Mouse (Mus musculus) kidney, adult 2 months (tissue): ENCODE results near the gene Ap3d1. TPM values are rescaled to one million over a fixed set of nuclear protein-coding genes. Genes with fewer than 3 reads are reported as not detected.

Experiments
- DNase-seq: peaks from one replicate; pipeline ENCODE4 v3.0.0; 2021
- H3K27ac ChIP-seq: fragments of 200-500 bp; 2 replicates; pipeline ENCODE4 v1.5.1; 2012; ENCODE audit warnings: low read depth, low read length, control low read depth, inconsistent platforms; ENCODE audit not compliant: insufficient read depth
- H3K27me3 ChIP-seq: fragments of 200-500 bp; replicated peaks from 2 replicates; pipeline ENCODE4 v1.6.1; 2012; ENCODE audit warnings: mild to moderate bottlenecking, moderate library complexity, low read length, inconsistent platforms; ENCODE audit not compliant: control insufficient read depth, insufficient read depth
- H3K36me3 ChIP-seq: fragments of 200-500 bp; 2 replicates; pipeline ENCODE4 v1.6.1; 2012; ENCODE audit warnings: mild to moderate bottlenecking, moderate library complexity, low read length, inconsistent platforms; ENCODE audit not compliant: control insufficient read depth, insufficient read depth
- H3K4me1 ChIP-seq: fragments of 200-500 bp; 2 replicates; pipeline ENCODE4 v1.6.1; 2011; ENCODE audit warnings: low read length; ENCODE audit not compliant: control insufficient read depth, insufficient read depth
- H3K4me3 ChIP-seq: fragments of 200-500 bp; 2 replicates; pipeline ENCODE4 v1.5.1; 2011; ENCODE audit warnings: mild to moderate bottlenecking, low read depth, low read length, control low read depth; ENCODE audit not compliant: insufficient read depth
- CTCF ChIP-seq: fragments of 200-500 bp; conservative IDR thresholded peaks from 2 replicates; pipeline ENCODE4 v1.5.1; 2011; ENCODE audit warnings: low read depth, mild to moderate bottlenecking, control low read depth, low read length, moderate library complexity, mixed read lengths; ENCODE audit not compliant: insufficient read depth, insufficient read length
- POLR2A ChIP-seq: fragments of 200-500 bp; IDR thresholded peaks from one replicate; pipeline ENCODE4 v1.6.1; 2011; ENCODE audit warnings: low read depth, low read length, control low read depth
- WGBS: fragments of 180-500 bp; shearing (Covaris S2); methylation state at CpG from one replicate; pipeline ENCODE4 v1.1.7; 2018; 5-methylcytosine and 5-hydroxymethylcytosine counted together
- polyA plus RNA-seq: library from polyadenylated mRNA; depleted of rRNA; stranded (reverse); fragments of >200 nt; gene quantifications from 2 replicates; pipeline ENCODE4 v1.2.3, GENCODE M21; 2012

The Ap3d1 gene
- polyA plus RNA-seq, 1 experiment: 87.7 TPM

GRCm38 (mm10) chr10:80736731-80737130 lies 5.3 kb downstream of the Ap3d1 start:
- Histone ChIP-seq H3K4me1 (peaks cover 14% of the 10 kb centered on the region), H3K36me3 (no peaks in the 10 kb centered on the region), H3K4me3 (no peak overlapping the region), H3K27ac (no peak overlapping the region), H3K27me3 (no peaks in the 10 kb centered on the region)
- DNase-seq: no peak
- WGBS: 56% methylated on average over 5 of the region's 5 CpGs
- TF ChIP-seq POLR2A (no peak), CTCF (no peak)

- no peak for DNase-seq
- WGBS: 88% methylated on average over 6 of the region's 6 CpGs
- Histone ChIP-seq H3K4me3 (no peak overlapping the region), H3K27ac (no peak overlapping the region), H3K36me3 (no peaks in the 10 kb centered on the region), H3K4me1 (peaks cover 3% of the 10 kb centered on the region; the same call in 1 of the 2 replicates), H3K27me3 (no peaks in the 10 kb centered on the region)
- TF ChIP-seq POLR2A (no peak), CTCF (no peak)
Observed at GRCm38 (mm10) chr10:80732611-80733101, 9.4 kb downstream of the Ap3d1 start.

- Histone ChIP-seq H3K36me3 (no peaks in the 10 kb centered on the region), H3K4me3 (no peak overlapping the region), H3K27me3 (no peaks in the 10 kb centered on the region), H3K4me1 (no peaks in the 10 kb centered on the region), H3K27ac (no peak overlapping the region)
- TF ChIP-seq CTCF (no peak), POLR2A (no peak)
- WGBS: 87% methylated on average over 5 of the region's 5 CpGs
- DNase-seq: no peak
Observed at GRCm38 (mm10) chr10:80727369-80728127, 14.5 kb downstream of the Ap3d1 start.

- no peak for DNase-seq
- H3K4me3 ChIP-seq: no peak overlapping the region
- 50% methylated on average over 1 of the region's 1 CpGs for WGBS
- no peak overlapping the region for H3K27ac ChIP-seq
- no peaks in the 10 kb centered on the region for H3K27me3 ChIP-seq
- TF ChIP-seq CTCF: no peak
- no peaks in the 10 kb centered on the region for H3K4me1 ChIP-seq
- peaks cover 1% of the 10 kb centered on the region; the same call in 1 of the 2 replicates for H3K36me3 ChIP-seq
Observed at GRCm38 (mm10) chr10:80717281-80717680, 24.8 kb downstream of the Ap3d1 start.

- H3K27me3 ChIP-seq: no peaks in the 10 kb centered on the region
- peaks cover 7% of the 10 kb centered on the region for H3K36me3 ChIP-seq
- H3K4me1 ChIP-seq: no peaks in the 10 kb centered on the region
- no peak overlapping the region for H3K4me3 ChIP-seq
- no peak overlapping the region for H3K27ac ChIP-seq
- 66% methylated on average over 3 of the region's 3 CpGs for WGBS
- DNase-seq: no peak
- no peak for TF ChIP-seq CTCF
- no peak for TF ChIP-seq POLR2A
Observed at GRCm38 (mm10) chr10:80710834-80711233, 31.2 kb downstream of the Ap3d1 start.

- TF ChIP-seq POLR2A (no peak), CTCF (no peak)
Observed at GRCm38 (mm10) chr10:80705479-80705878, 36.6 kb downstream of the Ap3d1 start.

GRCm38 (mm10) chr10:80705033-80705432 lies 37.0 kb downstream of the Ap3d1 start:
- TF ChIP-seq POLR2A (no peak), CTCF (no peak)
- H3K27ac ChIP-seq: no peak overlapping the region
- peaks cover 6% of the 10 kb centered on the region for H3K36me3 ChIP-seq
- H3K4me3 ChIP-seq: no peak overlapping the region
- no peak for DNase-seq
- H3K27me3 ChIP-seq: no peaks in the 10 kb centered on the region
- WGBS: 48% methylated on average over 3 of the region's 3 CpGs
- peaks cover 9% of the 10 kb centered on the region; the same call in 1 of the 2 replicates for H3K4me1 ChIP-seq

More at GRCm38 (mm10) chr10:80705479-80705878, 36.6 kb downstream of the Ap3d1 start:
- 75% methylated on average over 3 of the region's 3 CpGs for WGBS
- Histone ChIP-seq H3K4me3 (no peak overlapping the region), H3K4me1 (peaks cover 9% of the 10 kb centered on the region; the same call in 1 of the 2 replicates), H3K27ac (no peak overlapping the region), H3K36me3 (peaks cover 6% of the 10 kb centered on the region), H3K27me3 (no peaks in the 10 kb centered on the region)
- no peak for DNase-seq
